Mouse (Mus musculus) inflammation-experienced regulatory T-cells, adult 16 weeks (primary cell): Measurements from ENCODE around the gene Dhx8. TPM values are rescaled to one million over a fixed set of nuclear protein-coding genes. Genes with fewer than 3 reads are reported as not detected.

ENCODE experiments used
- polyA plus RNA-seq: library from polyadenylated mRNA; unstranded; fragments of 100-300 nt; shearing (Covaris generic); gene quantifications from one replicate; pipeline ENCODE4 v1.2.1, GENCODE M21; 2017

Dhx8 gene
- 64.5 TPM for polyA plus RNA-seq

DNA sequence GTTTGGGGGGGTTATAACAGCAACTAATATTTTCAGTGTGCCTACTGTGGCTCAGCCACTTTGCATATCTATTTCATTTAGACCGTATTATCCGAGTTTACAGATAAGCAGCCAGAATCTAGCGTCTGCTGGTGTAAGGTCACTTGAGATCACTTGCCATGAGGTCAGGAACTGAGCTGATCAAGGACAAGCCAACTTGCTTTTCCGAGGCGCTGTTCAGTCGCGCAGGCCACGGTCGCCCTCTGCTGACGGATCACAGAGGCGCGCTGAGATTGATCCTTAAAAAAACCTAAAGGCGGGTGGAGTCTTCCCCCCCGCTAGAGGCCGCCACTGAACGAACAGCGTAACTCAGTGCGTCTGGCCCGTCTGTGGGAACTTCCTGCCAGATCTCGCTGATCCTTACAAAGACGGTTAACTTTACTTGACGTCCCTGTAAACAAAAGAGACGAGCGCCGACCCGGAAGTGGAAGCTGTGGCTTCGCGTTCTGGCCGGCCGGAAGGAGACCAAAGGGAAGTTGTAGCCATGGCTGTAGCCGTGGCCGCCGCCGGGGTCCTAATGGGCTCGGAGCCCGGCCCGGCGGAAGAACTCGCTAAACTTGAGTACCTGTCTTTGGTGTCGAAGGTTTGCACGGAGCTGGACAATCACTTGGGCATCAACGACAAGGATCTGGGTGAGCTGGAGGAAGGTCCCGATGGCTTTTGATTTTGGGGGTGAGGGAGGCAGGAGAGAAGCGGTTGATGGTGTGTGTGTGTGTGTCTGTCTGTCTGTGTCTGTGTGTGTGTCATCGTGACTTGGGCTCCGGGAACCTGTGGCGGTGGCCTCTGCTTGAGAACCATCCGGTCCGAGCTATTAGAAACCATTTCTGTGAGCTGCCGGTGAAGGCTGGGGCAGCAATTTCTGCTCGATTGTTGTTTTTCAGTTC, at the start of gene Dhx8:
Dhx8 (plus strand) TSS at position 402 of the 923 bp plus-strand sequence.

GRCm38 (mm10) chr11:101785143-101785851, 52.6 kb downstream of the Dhx8 start, which contains the start of gene Etv4:
TSS of gene Etv4 (minus strand) at chr11:101785371.

Other genes starting within 250 kb of the Dhx8 start
- 3.8 TPM for gene Brca1, start 181.0 kb upstream of the Dhx8 start, polyA plus RNA-seq
- gene Nbr1, start 180.8 kb upstream of the Dhx8 start, polyA plus RNA-seq: 152 TPM
- 16.7 TPM for gene Tmem106a, start 150.7 kb upstream of the Dhx8 start, polyA plus RNA-seq
- not detected for gene Gm11634, start 133.7 kb upstream of the Dhx8 start, polyA plus RNA-seq
- gene Rdm1, start 105.7 kb upstream of the Dhx8 start, polyA plus RNA-seq: 85.4 TPM
- 1.5 TPM for gene Arl4d, start 67.4 kb upstream of the Dhx8 start, polyA plus RNA-seq
- not detected for gene Etv4, start 52.5 kb downstream of the Dhx8 start, polyA plus RNA-seq
- gene Meox1, start 161.5 kb downstream of the Dhx8 start, polyA plus RNA-seq: not detected
- not detected for gene Sost, start 234.1 kb downstream of the Dhx8 start, polyA plus RNA-seq